Mouse (Mus musculus): ENCODE measurements around the gene Cldn11. TPM values are rescaled to one million over a fixed set of nuclear protein-coding genes. Genes with fewer than 3 reads are reported as not detected.

Cldn11 gene
- total and polyA plus RNA-seq, 2 experiments from 2014 or later = 45.6 to 47.2 TPM

- Histone ChIP-seq H3K36me3 (ENCODE audit: insufficient read depth, low read length) (0 out of 2 replicates have a peak, but pooled peaks cover 5% of the 10 kb centered on the region), H3K4me3 (ENCODE audit: low read depth, low read length) (no peak overlapping the region), H3K9me3 (ENCODE audit: low read length) (no peaks in the 10 kb centered on the region), H3K27me3 (ENCODE audit: insufficient read depth, low read length) (no peaks in the 10 kb centered on the region), H3K4me1 (ENCODE audit: insufficient read depth, low read length) (no peaks in the 10 kb centered on the region), H3K4me2 (ENCODE audit: low read depth, low read length, poor library complexity, severe bottlenecking) (no peak overlapping the region), H3K27ac (ENCODE audit: low read depth, low read length) (no peak overlapping the region), H3K9ac (replicated peaks; ENCODE audit: low read length, poor library complexity, severe bottlenecking) (no peak overlapping the region)
- DNase-seq (ENCODE audit: low spot score) (no peak), ATAC-seq (ENCODE audit: low FRiP score) (no peak)
- 78% methylated on average over 9 of the region's 9 CpGs for WGBS
- no peak for TF ChIP-seq CTCF (IDR thresholded peaks at IDR 0.05)
Observed at GRCm38 (mm10) chr3:31212205-31213038, 62.7 kb downstream of the Cldn11 start.

GRCm38 (mm10) chr3:31213802-31214201, 64.1 kb downstream of the Cldn11 start:
- Histone ChIP-seq H3K9me3 (ENCODE audit: low read length) (no peaks in the 10 kb centered on the region), H3K4me3 (ENCODE audit: low read depth, low read length) (no peak overlapping the region), H3K4me2 (ENCODE audit: low read depth, low read length, poor library complexity, severe bottlenecking) (no peak overlapping the region), H3K36me3 (ENCODE audit: insufficient read depth, low read length) (0 out of 2 replicates have a peak, but pooled peaks cover 7% of the 10 kb centered on the region), H3K27me3 (ENCODE audit: insufficient read depth, low read length) (no peaks in the 10 kb centered on the region), H3K4me1 (ENCODE audit: insufficient read depth, low read length) (no peaks in the 10 kb centered on the region), H3K9ac (replicated peaks; ENCODE audit: low read length, poor library complexity, severe bottlenecking) (no peak overlapping the region), H3K27ac (ENCODE audit: low read depth, low read length) (peak overlapping the region; percentile 34; the same call in 1 of the 2 replicates)
- no peak for ATAC-seq (ENCODE audit: low FRiP score)
- WGBS = 21% methylated on average over 3 of the region's 3 CpGs
- DNase-seq (ENCODE audit: low spot score) = peak; percentile 53
- TF ChIP-seq CTCF (IDR thresholded peaks at IDR 0.05) = no peak

Other genes starting within 250 kb of the Cldn11 start
- 27.0 and 31.5 TPM in 2 replicates for gene Phc3, start 180.5 kb upstream of the Cldn11 start, total RNA-seq (2014; rRNA removed)
- gene Phc3, start 180.5 kb upstream of the Cldn11 start, polyA plus RNA-seq (2015; fragmentation: Nextera tagmentation; extraction: Ambion mirVana) = 5.5 and 6.6 TPM in 2 replicates
- gene Prkci, start 154.2 kb upstream of the Cldn11 start, total RNA-seq (2014; rRNA removed) = 47.0 and 56.7 TPM in 2 replicates
- 18.3 and 19.6 TPM in 2 replicates for gene Prkci, start 154.2 kb upstream of the Cldn11 start, polyA plus RNA-seq (2015; fragmentation: Nextera tagmentation; extraction: Ambion mirVana)
- gene Skil, start 54.9 kb upstream of the Cldn11 start, total RNA-seq (2014; rRNA removed) = 39.4 and 46.8 TPM in 2 replicates
- gene Skil, start 54.9 kb upstream of the Cldn11 start, polyA plus RNA-seq (2015; fragmentation: Nextera tagmentation; extraction: Ambion mirVana) = 24.7 and 28.5 TPM in 2 replicates
- 24.7 and 25.1 TPM in 2 replicates for gene Slc7a14, start 160.5 kb downstream of the Cldn11 start, total RNA-seq (2014; rRNA removed)
- 7.6 and 8.1 TPM in 2 replicates for gene Slc7a14, start 160.5 kb downstream of the Cldn11 start, polyA plus RNA-seq (2015; fragmentation: Nextera tagmentation; extraction: Ambion mirVana)

Measured in midbrain, postnatal 0 days (tissue).